Mouse (Mus musculus) hindbrain, embryonic 15.5 days (tissue): Measurements from ENCODE around the gene Klhdc8a. TPM values are rescaled to one million over a fixed set of nuclear protein-coding genes. Genes with fewer than 3 reads are reported as not detected.
"Not testable (repeated sequence)": the region's sequence is repeated elsewhere in the genome, so short reads cannot be mapped to it uniquely, and the experiment has no call there.

Source experiments
- ATAC-seq: fragments of 200-750 bp; cut with Nextera tagmentation; 2 replicates; pipeline ENCODE4 v1.8.0; 2017; ENCODE audit warnings: low read depth, moderate number of reproducible peaks, moderate TSS enrichment; ENCODE audit not compliant: low FRiP score
- H3K27ac ChIP-seq: fragments of 300-500 bp; sonication (generic); replicated peaks from 2 replicates; pipeline ENCODE4 v1.5.1; 2015; ENCODE audit warnings: mild to moderate bottlenecking, inconsistent platforms
- H3K27me3 ChIP-seq: fragments of 300-500 bp; sonication (generic); 2 replicates; pipeline ENCODE4 v1.6.1; 2015; ENCODE audit warnings: control low read depth, inconsistent platforms
- H3K36me3 ChIP-seq: fragments of 300-500 bp; sonication (generic); 2 replicates; pipeline ENCODE4 v1.6.1; 2015; ENCODE audit warnings: control low read depth, inconsistent platforms
- H3K4me1 ChIP-seq: fragments of 300-500 bp; sonication (generic); replicated peaks from 2 replicates; pipeline ENCODE4 v1.6.1; 2015; ENCODE audit warnings: control low read depth, inconsistent platforms
- H3K4me2 ChIP-seq: fragments of 300-500 bp; sonication (generic); 2 replicates; pipeline ENCODE4 v1.6.1; 2015; ENCODE audit warnings: moderate library complexity, mild to moderate bottlenecking, inconsistent platforms
- H3K4me3 ChIP-seq: fragments of 300-500 bp; sonication (generic); 2 replicates; pipeline ENCODE4 v1.5.1; 2015; ENCODE audit warnings: mild to moderate bottlenecking, inconsistent platforms
- H3K9ac ChIP-seq: fragments of 300-500 bp; sonication (generic); 2 replicates; pipeline ENCODE4 v1.6.1; 2015; ENCODE audit warnings: inconsistent platforms
- H3K9me3 ChIP-seq: fragments of 300-500 bp; sonication (generic); 2 replicates; pipeline ENCODE4 v1.6.1; 2016; ENCODE audit warnings: control low read depth, inconsistent platforms
- WGBS: fragments of 180-500 bp; shearing (Covaris S2); methylation state at CpG from one replicate; pipeline ENCODE4 v1.1.7; 2015; 5-methylcytosine and 5-hydroxymethylcytosine counted together
- polyA plus RNA-seq: library from polyadenylated mRNA; unstranded; fragments of >200 nt; fragmentation: Nextera tagmentation; extraction: Ambion mirVana; gene quantifications from 2 replicates; pipeline ENCODE4 v1.2.1, GENCODE M21; 2015

Gene Klhdc8a
- polyA plus RNA-seq, 1 experiment from 2014 or later: 8.7 TPM

- ATAC-seq: no peak
- no peak overlapping the region for H3K4me2 ChIP-seq
These were observed 39.7 kb downstream of the Klhdc8a start for GRCm38 (mm10) chr1:132338027-132338660.

GRCm38 (mm10) chr1:132341731-132342501 lies 43.5 kb downstream of the Klhdc8a start:
- 64% methylated on average over 5 of the region's 5 CpGs for WGBS
- no peaks in the 10 kb centered on the region for H3K36me3 ChIP-seq
- H3K27me3 ChIP-seq: no peaks in the 10 kb centered on the region
- no peak overlapping the region for H3K4me2 ChIP-seq
- H3K4me3 ChIP-seq: no peak overlapping the region
- ATAC-seq: no peak
- H3K27ac ChIP-seq: no peak overlapping the region
- no peak overlapping the region for H3K9ac ChIP-seq
- no peaks in the 10 kb centered on the region for H3K9me3 ChIP-seq
- H3K4me1 ChIP-seq: no peaks in the 10 kb centered on the region

More at GRCm38 (mm10) chr1:132338027-132338660, 39.7 kb downstream of the Klhdc8a start:
- no peaks in the 10 kb centered on the region for H3K9me3 ChIP-seq
- H3K27ac ChIP-seq: no peak overlapping the region
- H3K36me3 ChIP-seq: no peaks in the 10 kb centered on the region
- no peak overlapping the region for H3K4me3 ChIP-seq
- WGBS: 50% methylated on average over 8 of the region's 8 CpGs
- H3K9ac ChIP-seq: no peak overlapping the region
- H3K4me1 ChIP-seq: peaks cover 26% of the 10 kb centered on the region
- no peaks in the 10 kb centered on the region for H3K27me3 ChIP-seq

GRCm38 (mm10) chr1:132342518-132342917 lies 44.1 kb downstream of the Klhdc8a start:
- no peak overlapping the region for H3K4me2 ChIP-seq
- ATAC-seq: no peak
- WGBS: 66% methylated on average over 3 of the region's 3 CpGs

GRCm38 (mm10) chr1:132343191-132343590 lies 44.8 kb downstream of the Klhdc8a start:
- 98% methylated on average over 2 of the region's 2 CpGs for WGBS
- Histone ChIP-seq H3K27me3 (no peaks in the 10 kb centered on the region), H3K4me1 (no peaks in the 10 kb centered on the region), H3K27ac (no peak overlapping the region), H3K9ac (no peak overlapping the region), H3K9me3 (no peaks in the 10 kb centered on the region), H3K4me3 (no peak overlapping the region), H3K36me3 (no peaks in the 10 kb centered on the region), H3K4me2 (no peak overlapping the region)
- no peak for ATAC-seq

More at GRCm38 (mm10) chr1:132342518-132342917, 44.1 kb downstream of the Klhdc8a start:
- Histone ChIP-seq H3K36me3 (no peaks in the 10 kb centered on the region), H3K9ac (no peak overlapping the region), H3K9me3 (no peaks in the 10 kb centered on the region), H3K27ac (no peak overlapping the region), H3K4me1 (no peaks in the 10 kb centered on the region), H3K4me3 (no peak overlapping the region), H3K27me3 (no peaks in the 10 kb centered on the region)

GRCm38 (mm10) chr1:132343656-132344055 lies 45.2 kb downstream of the Klhdc8a start:
- no peaks in the 10 kb centered on the region for H3K4me1 ChIP-seq
- WGBS: 86% methylated on average over 1 of the region's 1 CpGs
- H3K9me3 ChIP-seq: no peaks in the 10 kb centered on the region
- H3K9ac ChIP-seq: no peak overlapping the region
- H3K27ac ChIP-seq: no peak overlapping the region
- no peak overlapping the region for H3K4me3 ChIP-seq
- no peaks in the 10 kb centered on the region for H3K36me3 ChIP-seq
- ATAC-seq: no peak
- H3K27me3 ChIP-seq: no peaks in the 10 kb centered on the region
- H3K4me2 ChIP-seq: no peak overlapping the region

- no peak overlapping the region for H3K27ac ChIP-seq
- 75% methylated on average over 4 of the region's 4 CpGs for WGBS
- ATAC-seq: no peak
These were observed 47.1 kb downstream of the Klhdc8a start for GRCm38 (mm10) chr1:132345514-132345913.

GRCm38 (mm10) chr1:132346134-132346851 lies 47.9 kb downstream of the Klhdc8a start:
- WGBS: 89% methylated on average over 12 of the region's 12 CpGs
- Histone ChIP-seq H3K4me1 (no peaks in the 10 kb centered on the region), H3K27me3 (no peaks in the 10 kb centered on the region), H3K9ac (no peak overlapping the region), H3K4me3 (no peak overlapping the region), H3K36me3 (no peaks in the 10 kb centered on the region), H3K27ac (no peak overlapping the region), H3K9me3 (no peaks in the 10 kb centered on the region), H3K4me2 (no peak overlapping the region)
- no peak for ATAC-seq

More at GRCm38 (mm10) chr1:132345514-132345913, 47.1 kb downstream of the Klhdc8a start:
- H3K4me1 ChIP-seq: no peaks in the 10 kb centered on the region
- no peaks in the 10 kb centered on the region for H3K9me3 ChIP-seq
- no peak overlapping the region for H3K9ac ChIP-seq
- H3K4me2 ChIP-seq: no peak overlapping the region
- H3K36me3 ChIP-seq: no peaks in the 10 kb centered on the region
- no peaks in the 10 kb centered on the region for H3K27me3 ChIP-seq
- H3K4me3 ChIP-seq: no peak overlapping the region

- Histone ChIP-seq H3K27ac (no peak overlapping the region), H3K4me3 (no peak overlapping the region), H3K9ac (no peak overlapping the region), H3K27me3 (no peaks in the 10 kb centered on the region), H3K9me3 (no peaks in the 10 kb centered on the region), H3K4me1 (no peaks in the 10 kb centered on the region), H3K36me3 (no peaks in the 10 kb centered on the region), H3K4me2 (no peak overlapping the region)
- ATAC-seq: no peak
These were observed 48.5 kb downstream of the Klhdc8a start for GRCm38 (mm10) chr1:132346951-132347350.

GRCm38 (mm10) chr1:132348401-132348800 lies 50.0 kb downstream of the Klhdc8a start:
- Histone ChIP-seq H3K9ac (no peak overlapping the region), H3K4me2 (no peak overlapping the region), H3K36me3 (no peaks in the 10 kb centered on the region), H3K27ac (no peak overlapping the region), H3K4me3 (no peak overlapping the region), H3K9me3 (no peaks in the 10 kb centered on the region), H3K27me3 (no peaks in the 10 kb centered on the region), H3K4me1 (no peaks in the 10 kb centered on the region)
- ATAC-seq: no peak
- 89% methylated on average over 5 of the region's 5 CpGs for WGBS

- not testable (repeated sequence) for H3K4me1 ChIP-seq, H3K4me2 ChIP-seq, H3K27me3 ChIP-seq, ATAC-seq, H3K27ac ChIP-seq, H3K4me3 ChIP-seq, H3K36me3 ChIP-seq, H3K9ac ChIP-seq, H3K9me3 ChIP-seq
These were observed 50.6 kb downstream of the Klhdc8a start for GRCm38 (mm10) chr1:132349049-132349448.

GRCm38 (mm10) chr1:132349601-132350000 lies 51.2 kb downstream of the Klhdc8a start:
- not testable (repeated sequence) for H3K9me3 ChIP-seq, H3K27ac ChIP-seq, H3K4me1 ChIP-seq, ATAC-seq, H3K9ac ChIP-seq, H3K27me3 ChIP-seq, H3K4me3 ChIP-seq, H3K36me3 ChIP-seq, H3K4me2 ChIP-seq
- WGBS: 91% methylated on average over 3 of the region's 3 CpGs

- no peak for ATAC-seq
- Histone ChIP-seq H3K4me1 (peaks cover 9% of the 10 kb centered on the region), H3K27ac (no peak overlapping the region), H3K9ac (no peak overlapping the region), H3K4me2 (no peak overlapping the region), H3K36me3 (no peaks in the 10 kb centered on the region), H3K4me3 (no peak overlapping the region), H3K27me3 (no peaks in the 10 kb centered on the region), H3K9me3 (no peaks in the 10 kb centered on the region)
- 91% methylated on average over 4 of the region's 4 CpGs for WGBS
These were observed 52.6 kb downstream of the Klhdc8a start for GRCm38 (mm10) chr1:132351058-132351457.
